Mouse (Mus musculus): ENCODE measurements around the gene Plch2. TPM values are rescaled to one million over a fixed set of nuclear protein-coding genes. Genes with fewer than 3 reads are reported as not detected.

Plch2 gene
- polyA plus RNA-seq, 1 experiment from 2014 or later: 3.6 TPM

Other genes with a start within 250 kb of the Plch2 start
- gene Ttc34, start 219.3 kb downstream of the Plch2 start, polyA plus RNA-seq (2015; fragmentation: Nextera tagmentation; extraction: Ambion mirVana): 0.24 and 0.59 TPM in 2 replicates
- 0.17 TPM in 1 of 2 replicates, not detected in the other for gene Mmel1, start 187.2 kb downstream of the Plch2 start, polyA plus RNA-seq (2015; fragmentation: Nextera tagmentation; extraction: Ambion mirVana)
- 39.1 and 42.2 TPM in 2 replicates for gene Fam213b, start 157.6 kb downstream of the Plch2 start, polyA plus RNA-seq (2015; fragmentation: Nextera tagmentation; extraction: Ambion mirVana)
- 0.74 and 0.95 TPM in 2 replicates for gene Tnfrsf14, start 128.2 kb downstream of the Plch2 start, polyA plus RNA-seq (2015; fragmentation: Nextera tagmentation; extraction: Ambion mirVana)
- 17.2 and 20.1 TPM in 2 replicates for gene Hes5, start 95.9 kb downstream of the Plch2 start, polyA plus RNA-seq (2015; fragmentation: Nextera tagmentation; extraction: Ambion mirVana)
- 51.9 and 53.8 TPM in 2 replicates for gene Pank4, start 92.7 kb downstream of the Plch2 start, polyA plus RNA-seq (2015; fragmentation: Nextera tagmentation; extraction: Ambion mirVana)
- 26.3 and 27.3 TPM in 2 replicates for gene Pex10, start 10.2 kb upstream of the Plch2 start, polyA plus RNA-seq (2015; fragmentation: Nextera tagmentation; extraction: Ambion mirVana)
- 158 and 162 TPM in 2 replicates for gene Rer1, start 29.6 kb upstream of the Plch2 start, polyA plus RNA-seq (2015; fragmentation: Nextera tagmentation; extraction: Ambion mirVana)
- 5.9 and 7.0 TPM in 2 replicates for gene Morn1, start 29.8 kb upstream of the Plch2 start, polyA plus RNA-seq (2015; fragmentation: Nextera tagmentation; extraction: Ambion mirVana)
- 14.5 and 15.9 TPM in 2 replicates for gene Ski, start 165.8 kb upstream of the Plch2 start, polyA plus RNA-seq (2015; fragmentation: Nextera tagmentation; extraction: Ambion mirVana)
- 77.4 and 77.8 TPM in 2 replicates for gene Faap20, start 193.0 kb upstream of the Plch2 start, polyA plus RNA-seq (2015; fragmentation: Nextera tagmentation; extraction: Ambion mirVana)

All from kidney, embryonic 16.5 days (tissue).